Mouse (Mus musculus): ENCODE measurements around the gene Med23. TPM values are rescaled to one million over a fixed set of nuclear protein-coding genes. Genes with fewer than 3 reads are reported as not detected.

The Med23 gene
- polyA plus RNA-seq, 1 experiment from 2014 or later = 6.2 TPM

GRCm38 (mm10) chr10:24961889-24962288, 92.1 kb downstream of the Med23 start:
- no peak overlapping the region for H3K4me3 ChIP-seq (replicated peaks)
- H3K36me3 ChIP-seq (replicated peaks) = no peaks in the 10 kb centered on the region
- H3K4me1 ChIP-seq (replicated peaks) = no peaks in the 10 kb centered on the region
- no peaks in the 10 kb centered on the region for H3K9me3 ChIP-seq (replicated peaks)
- WGBS (ENCODE audit: insufficient replicate concordance) = 59% methylated on average over 2 of the region's 2 CpGs
- no peak for ATAC-seq (ENCODE audit: insufficient read depth)
- no peak overlapping the region for H3K27ac ChIP-seq (replicated peaks)
- no peaks in the 10 kb centered on the region for H3K27me3 ChIP-seq
- no peak overlapping the region for H3K4me2 ChIP-seq
- H3K9ac ChIP-seq = no peak overlapping the region

Small RNAs within 50 kb of the gene (microRNA-seq; reads per million reads assigned to microRNA genes)
- not detected for gene Mir6905

Other genes starting within 250 kb of the Med23 start
- gene Enpp1, start 157.8 kb upstream of the Med23 start, polyA plus RNA-seq (2015; fragmentation: Nextera tagmentation; extraction: Ambion mirVana) = 2.0 and 2.5 TPM in 2 replicates
- 5.7 and 6.1 TPM in 2 replicates for gene Enpp3, start 27.2 kb upstream of the Med23 start, polyA plus RNA-seq (2015; fragmentation: Nextera tagmentation; extraction: Ambion mirVana)
- 59.6 and 87.7 TPM in 2 replicates for gene Arg1, start 57.5 kb downstream of the Med23 start, polyA plus RNA-seq (2015; fragmentation: Nextera tagmentation; extraction: Ambion mirVana)